Mouse (Mus musculus) stomach, postnatal 0 days (tissue): Measurements from ENCODE around the gene Rnf141.

Experiments used
- CTCF ChIP-seq: IDR thresholded peaks from 2 replicates; pipeline ENCODE4 v1.5.1; 2016; ENCODE audit warnings: antibody characterized with exemption, low read depth, mild to moderate bottlenecking, moderate library complexity
- EP300 ChIP-seq: optimal IDR thresholded peaks from 2 replicates; pipeline ENCODE3; 2016; ENCODE audit warnings: antibody characterized with exemption

DNA sequence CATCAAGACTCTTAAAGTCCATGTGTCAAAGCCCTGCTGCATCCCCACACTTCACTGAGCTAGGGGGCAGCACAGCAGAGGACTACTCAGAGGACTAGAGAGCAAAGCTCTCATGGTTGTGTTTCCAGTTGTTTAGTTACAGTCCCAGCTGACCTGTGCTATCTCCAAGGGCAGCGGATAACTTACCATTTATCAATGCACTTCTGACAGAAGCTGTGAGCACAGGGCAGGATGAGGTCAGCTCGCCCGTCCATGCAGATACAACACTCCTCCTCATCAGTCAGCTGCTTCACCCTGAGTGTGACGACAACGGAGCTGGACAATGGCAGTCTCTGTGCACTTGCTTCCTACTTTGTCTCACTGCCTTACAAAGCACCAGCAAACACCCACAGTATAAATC, 23.2 kb downstream of the Rnf141 start:
- TF ChIP-seq CTCF, result peak; percentile 55
- TF ChIP-seq EP300, result no peak
